Mouse (Mus musculus): Measurements from ENCODE around the gene Sytl4. TPM values are rescaled to one million over a fixed set of nuclear protein-coding genes. Genes with fewer than 3 reads are reported as not detected.

The Sytl4 gene
- total RNA-seq, 4 experiments from 2014 or later, result 0.71 to 2.3 (median 1.3) TPM

Other genes with a start within 250 kb of the Sytl4 start
- gene Tnmd, start 130.8 kb downstream of the Sytl4 start, total RNA-seq (2022), result under 1 TPM in 1 of 4 experiments, not detected in 3; 0.36 TPM
- gene Tspan6, start 83.4 kb downstream of the Sytl4 start, total RNA-seq (2022), result 10 to 100 TPM; 15.2 to 18.1 (median 16.2) TPM
- 1 to 10 TPM in 1 of 4 experiments, under 1 TPM in 3; 0.52 to 1.1 (median 0.90) TPM for gene Srpx2, start 73.4 kb downstream of the Sytl4 start, total RNA-seq (2022)
- 100 to 1,000 TPM in 3 of 4 experiments, 10 to 100 TPM in 1; 98.4 to 112 (median 107) TPM for gene Cstf2, start 77.4 kb upstream of the Sytl4 start, total RNA-seq (2022)
- gene Xkrx, start 180.3 kb upstream of the Sytl4 start, total RNA-seq (2022), result 1 to 10 TPM in 1 of 4 experiments, under 1 TPM in 3; 0.77 to 1.5 (median 0.86) TPM
- gene Arl13a, start 205.7 kb upstream of the Sytl4 start, total RNA-seq (2022), result not detected
- not detected for gene Nox1, start 240.1 kb upstream of the Sytl4 start, total RNA-seq (2022)

Data from layer of hippocampus, adult 8-10 months (tissue).